Mouse (Mus musculus) E14TG2a.4 (cell line): Measurements from ENCODE around the gene Dab1.

Experiments
- H3K27me3 ChIP-seq: 2 replicates; pipeline ENCODE4 v1.6.1; 2014; ENCODE audit warnings: low read length, control low read depth; ENCODE audit not compliant: insufficient read depth
- H3K36me3 ChIP-seq: 2 replicates; pipeline ENCODE4 v1.6.1; 2014; ENCODE audit warnings: low read length, control low read depth; ENCODE audit not compliant: insufficient read depth
- H3K4me1 ChIP-seq: replicated peaks from 2 replicates; pipeline ENCODE4 v1.6.1; 2014; ENCODE audit warnings: low read depth, low read length, control low read depth
- H3K4me3 ChIP-seq: replicated peaks from 2 replicates; pipeline ENCODE4 v1.5.1; 2014; ENCODE audit warnings: mild to moderate bottlenecking, low read length
- H3K9me3 ChIP-seq: 2 replicates; pipeline ENCODE4 v1.6.1; 2014; ENCODE audit warnings: low read length, control low read depth
- CTCF ChIP-seq: conservative IDR thresholded peaks from 2 replicates; pipeline ENCODE4 v1.5.1; 2014; ENCODE audit warnings: low read length
- NANOG ChIP-seq: IDR thresholded peaks from 2 replicates; pipeline ENCODE4 v1.6.1; 2014; ENCODE audit warnings: borderline replicate concordance, low read length, mixed read lengths
- POU5F1 ChIP-seq: IDR thresholded peaks from 2 replicates; pipeline ENCODE4 v1.6.1; 2014; ENCODE audit warnings: low read length, borderline replicate concordance

Dab1 gene

GRCm38 (mm10) chr4:104211531-104212455, 592.6 kb downstream of the Dab1 start:
- no peak for TF ChIP-seq CTCF
- no peak for TF ChIP-seq POU5F1
- TF ChIP-seq NANOG: no peak
- Histone ChIP-seq H3K4me3 (no peak overlapping the region), H3K4me1 (peaks cover 22% of the 10 kb centered on the region), H3K9me3 (peaks cover 9% of the 10 kb centered on the region; the same call in 1 of the 2 replicates), H3K27me3 (no peaks in the 10 kb centered on the region), H3K36me3 (no peaks in the 10 kb centered on the region)

- H3K4me1 ChIP-seq: peaks cover 14% of the 10 kb centered on the region
- TF ChIP-seq NANOG (no peak), POU5F1 (no peak), CTCF (no peak)
- no peaks in the 10 kb centered on the region for H3K36me3 ChIP-seq
- no peak overlapping the region for H3K4me3 ChIP-seq
- H3K27me3 ChIP-seq: no peaks in the 10 kb centered on the region
- peaks cover 6% of the 10 kb centered on the region; the same call in 1 of the 2 replicates for H3K9me3 ChIP-seq
Observed at GRCm38 (mm10) chr4:104214724-104215123, 595.6 kb downstream of the Dab1 start.

GRCm38 (mm10) chr4:104217336-104217735, 598.2 kb downstream of the Dab1 start:
- no peak for TF ChIP-seq POU5F1
- no peak overlapping the region for H3K4me3 ChIP-seq
- no peaks in the 10 kb centered on the region for H3K27me3 ChIP-seq
- H3K36me3 ChIP-seq: no peaks in the 10 kb centered on the region
- no peaks in the 10 kb centered on the region for H3K9me3 ChIP-seq
- peaks cover 10% of the 10 kb centered on the region for H3K4me1 ChIP-seq

GRCm38 (mm10) chr4:104218765-104219164, 599.6 kb downstream of the Dab1 start:
- TF ChIP-seq CTCF: no peak
- Histone ChIP-seq H3K27me3 (no peaks in the 10 kb centered on the region), H3K4me1 (peaks cover 10% of the 10 kb centered on the region), H3K36me3 (no peaks in the 10 kb centered on the region), H3K4me3 (no peak overlapping the region), H3K9me3 (no peaks in the 10 kb centered on the region)

GRCm38 (mm10) chr4:104220099-104220498, 600.9 kb downstream of the Dab1 start:
- no peaks in the 10 kb centered on the region for H3K9me3 ChIP-seq
- no peak for TF ChIP-seq POU5F1
- TF ChIP-seq CTCF: no peak
- TF ChIP-seq NANOG: no peak
- peaks cover 5% of the 10 kb centered on the region for H3K4me1 ChIP-seq
- H3K27me3 ChIP-seq: no peaks in the 10 kb centered on the region
- no peaks in the 10 kb centered on the region for H3K36me3 ChIP-seq
- H3K4me3 ChIP-seq: no peak overlapping the region

GRCm38 (mm10) chr4:104229296-104229695, 610.1 kb downstream of the Dab1 start:
- H3K9me3 ChIP-seq: no peaks in the 10 kb centered on the region
- TF ChIP-seq CTCF (no peak), NANOG (no peak), POU5F1 (no peak)
- no peaks in the 10 kb centered on the region for H3K27me3 ChIP-seq
- no peaks in the 10 kb centered on the region for H3K4me1 ChIP-seq
- H3K4me3 ChIP-seq: no peak overlapping the region
- no peaks in the 10 kb centered on the region for H3K36me3 ChIP-seq

GRCm38 (mm10) chr4:104246506-104246905, 627.3 kb downstream of the Dab1 start:
- no peaks in the 10 kb centered on the region for H3K36me3 ChIP-seq

GRCm38 (mm10) chr4:104249462-104249861, 630.3 kb downstream of the Dab1 start:
- Histone ChIP-seq H3K4me3 (no peak overlapping the region), H3K36me3 (no peaks in the 10 kb centered on the region), H3K4me1 (no peaks in the 10 kb centered on the region), H3K27me3 (no peaks in the 10 kb centered on the region), H3K9me3 (no peaks in the 10 kb centered on the region)
- TF ChIP-seq NANOG (no peak), POU5F1 (no peak), CTCF (no peak)

More at GRCm38 (mm10) chr4:104246506-104246905, 627.3 kb downstream of the Dab1 start:
- Histone ChIP-seq H3K4me3 (no peak overlapping the region), H3K4me1 (no peaks in the 10 kb centered on the region), H3K9me3 (no peaks in the 10 kb centered on the region), H3K27me3 (no peaks in the 10 kb centered on the region)
- TF ChIP-seq POU5F1 (no peak), NANOG (no peak), CTCF (no peak)

GRCm38 (mm10) chr4:104257776-104258175, 638.6 kb downstream of the Dab1 start:
- H3K4me3 ChIP-seq: no peak overlapping the region
- H3K4me1 ChIP-seq: no peaks in the 10 kb centered on the region
- no peaks in the 10 kb centered on the region for H3K9me3 ChIP-seq
- H3K36me3 ChIP-seq: no peaks in the 10 kb centered on the region
- H3K27me3 ChIP-seq: no peaks in the 10 kb centered on the region
- no peak for TF ChIP-seq NANOG
- no peak for TF ChIP-seq CTCF
- TF ChIP-seq POU5F1: no peak
